Mouse (Mus musculus) cerebellum, adult 9-10 months (tissue): ENCODE data around the gene Zdhhc9.

Source experiments
- DNase-seq: peaks from one replicate; pipeline ENCODE4 v3.0.0; 2022

Zdhhc9 gene

DNA sequence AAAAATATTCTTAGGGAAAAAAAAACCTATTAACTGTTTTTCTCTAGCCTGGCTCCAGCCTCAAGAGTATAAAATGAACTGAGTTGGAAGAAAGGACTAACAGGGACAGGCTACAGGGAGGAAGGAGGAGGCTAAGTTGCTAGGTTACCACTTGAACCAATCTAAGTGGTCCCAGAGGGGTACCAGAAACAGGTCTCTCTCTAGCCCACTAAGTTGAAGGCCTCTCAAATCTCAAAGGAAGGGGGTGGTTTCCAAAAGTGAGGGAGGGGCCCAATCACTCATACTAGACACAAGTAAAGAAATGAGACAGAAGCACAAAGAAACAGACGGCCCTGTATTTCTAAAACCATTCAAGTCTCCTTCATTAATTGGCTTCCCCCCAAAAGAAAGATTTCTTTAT is 38.8 kb downstream of the Zdhhc9 start:
- DNase-seq: no peak

- no peak for DNase-seq
Measured at GRCm38 (mm10) chrX:48158229-48158919, 50.3 kb downstream of the Zdhhc9 start.

GRCm38 (mm10) chrX:48157396-48157795 is 51.3 kb downstream of the Zdhhc9 start:
- no peak for DNase-seq

DNA sequence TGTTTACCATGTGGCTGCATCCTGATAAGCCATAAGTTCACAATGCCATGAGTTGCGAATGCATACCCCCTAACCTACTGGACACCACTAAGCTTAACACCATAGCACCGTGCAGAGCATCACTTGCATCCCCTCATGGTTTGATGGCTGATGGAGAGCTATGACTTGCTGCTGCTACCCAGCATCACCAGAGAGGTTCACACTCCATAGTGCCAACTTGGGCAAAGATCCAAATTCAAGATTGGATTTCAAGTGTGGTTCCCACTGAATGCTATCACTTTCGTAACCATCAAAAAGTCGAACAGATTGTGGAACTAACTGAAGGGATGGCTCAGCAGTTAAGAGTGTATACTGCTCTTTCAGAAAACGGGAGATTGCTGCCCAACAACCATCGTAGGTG is 53.2 kb downstream of the Zdhhc9 start:
- DNase-seq: no peak

DNA sequence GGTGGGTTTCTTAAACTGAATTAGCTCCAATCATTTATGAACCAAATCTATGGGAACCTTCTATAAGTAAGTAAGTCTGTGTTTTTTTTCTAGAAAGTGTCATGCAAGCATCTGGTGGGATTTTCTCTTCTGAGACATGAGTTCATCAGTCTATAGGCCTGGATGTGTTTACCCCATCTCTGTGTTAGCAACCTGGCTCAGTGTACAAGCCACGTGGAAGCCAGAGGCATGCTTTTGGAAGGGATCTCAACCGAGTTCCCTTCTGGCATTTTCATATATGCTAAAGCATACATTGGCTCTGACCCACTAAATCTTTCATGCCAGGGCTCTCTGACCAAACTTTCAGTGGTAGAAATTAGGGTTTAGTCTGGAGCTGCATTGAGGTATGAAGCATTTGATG is 54.7 kb downstream of the Zdhhc9 start:
- no peak for DNase-seq

DNA sequence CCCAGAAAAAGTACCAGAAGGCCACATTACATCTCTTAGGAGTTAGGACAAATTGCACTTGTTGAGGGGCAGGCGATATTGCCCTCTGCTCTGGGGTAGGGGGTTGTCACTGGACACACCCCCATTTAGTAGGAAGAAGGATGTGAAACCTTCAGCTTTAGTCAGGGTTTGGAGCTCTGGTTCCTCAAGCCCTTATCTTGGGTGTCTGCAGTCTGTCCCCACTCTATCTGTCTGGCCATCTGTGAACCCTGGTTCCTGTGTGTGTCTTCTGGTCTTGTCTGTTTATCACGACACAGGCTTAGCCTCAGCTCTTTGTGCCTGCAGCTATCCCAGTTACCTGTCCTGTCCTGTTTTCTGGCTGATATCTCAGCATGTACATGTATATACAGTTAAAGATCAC is 55.3 kb downstream of the Zdhhc9 start:
- no peak for DNase-seq

DNA sequence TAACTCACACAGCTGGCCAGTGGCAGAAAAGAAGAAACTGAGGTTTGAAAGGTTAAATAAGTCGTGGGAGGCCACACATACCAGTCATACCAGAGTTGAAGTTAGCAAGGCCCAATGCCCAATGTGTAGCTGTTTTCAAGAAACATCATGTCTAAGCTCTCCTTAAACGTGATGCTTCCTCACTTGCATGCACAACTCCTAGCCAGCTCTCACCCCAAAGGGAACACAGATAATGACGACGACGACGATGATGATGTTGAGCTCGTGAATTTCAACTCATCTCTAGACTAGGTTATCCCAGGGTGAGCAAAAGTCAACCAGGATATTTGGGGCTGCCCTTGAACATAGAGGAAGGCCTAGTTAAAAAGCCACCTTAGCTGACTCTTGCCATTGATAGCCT is 56.6 kb downstream of the Zdhhc9 start:
- DNase-seq: no peak

GRCm38 (mm10) chrX:48147741-48148186 is 60.9 kb downstream of the Zdhhc9 start:
- DNase-seq: no peak

- no peak for DNase-seq
Measured at GRCm38 (mm10) chrX:48147226-48147625, 61.5 kb downstream of the Zdhhc9 start.

DNA sequence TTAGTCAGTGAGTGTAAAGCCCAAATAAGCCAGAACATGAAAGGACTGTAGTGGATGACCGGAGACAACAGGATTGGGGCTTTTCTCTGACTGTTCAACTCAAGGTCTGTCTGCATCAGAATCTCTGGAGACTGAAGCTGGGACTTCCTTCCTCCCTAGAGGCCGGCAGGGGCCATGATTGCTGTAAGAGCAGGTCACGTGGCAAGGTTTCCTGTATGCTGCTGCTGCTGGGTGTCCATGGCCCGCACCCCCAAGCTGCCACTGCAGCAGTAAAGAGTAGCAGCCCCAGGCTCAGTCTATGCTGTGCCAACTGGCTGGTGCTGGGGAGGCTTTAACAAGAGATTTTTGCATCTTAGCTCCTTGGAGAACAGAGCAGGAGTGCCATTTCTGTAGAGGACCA is 62.4 kb downstream of the Zdhhc9 start, which contains the start of gene Sash3:
TSS of gene Sash3 (plus strand) at position 175 of the 400 bp plus-strand sequence.
- DNase-seq: no peak

- DNase-seq: no peak
Measured at GRCm38 (mm10) chrX:48143415-48144335, 65.0 kb downstream of the Zdhhc9 start.

DNA sequence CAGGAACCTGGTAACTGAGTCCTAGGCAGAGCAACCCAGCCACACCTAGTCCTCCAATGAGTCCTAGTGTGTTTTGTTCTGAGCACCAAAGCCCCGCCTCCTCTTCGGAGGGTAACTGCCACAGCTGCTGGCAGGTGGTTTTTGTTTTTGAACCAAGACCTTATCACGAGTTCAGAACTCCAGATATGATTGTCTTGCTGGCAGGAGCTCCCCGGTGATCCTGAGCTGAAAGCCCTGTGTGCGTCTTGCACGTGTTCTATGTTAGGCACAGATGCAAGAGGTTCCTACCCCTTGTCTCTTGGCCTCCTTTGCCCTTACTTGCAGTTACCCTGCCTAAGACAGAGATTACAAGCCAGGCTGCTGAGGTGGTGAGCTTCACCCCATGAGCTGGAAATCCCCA is 67.2 kb downstream of the Zdhhc9 start:
- no peak for DNase-seq

DNA sequence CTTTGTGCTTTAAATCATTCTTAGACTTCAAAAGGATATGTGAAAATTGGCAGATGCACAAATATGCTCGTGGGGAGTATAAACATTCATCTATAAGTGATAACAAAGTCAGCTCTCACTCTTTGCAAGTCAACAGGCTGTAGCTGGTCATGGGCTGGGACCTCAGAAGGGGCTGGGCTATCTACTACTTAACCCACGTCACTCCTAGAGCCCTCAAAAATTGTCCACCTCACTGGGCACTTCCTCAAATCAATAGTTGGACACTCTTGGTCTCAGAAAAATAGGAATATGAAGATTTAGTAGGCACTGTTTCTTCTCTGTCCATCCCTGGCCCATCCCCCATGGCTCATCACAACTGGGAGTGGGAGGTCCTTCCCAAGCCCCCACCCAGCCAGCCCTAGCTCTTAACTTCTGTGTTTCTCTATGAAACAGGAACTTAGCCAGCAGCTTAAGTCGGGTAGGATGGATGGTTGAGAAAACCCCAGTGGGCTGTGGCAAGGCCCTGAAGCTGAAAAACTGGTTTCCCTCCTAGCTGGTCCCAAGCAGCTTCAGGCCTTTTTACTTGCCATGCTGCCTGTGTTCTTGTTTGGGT is 68.3 kb downstream of the Zdhhc9 start:
- DNase-seq: no peak

DNA sequence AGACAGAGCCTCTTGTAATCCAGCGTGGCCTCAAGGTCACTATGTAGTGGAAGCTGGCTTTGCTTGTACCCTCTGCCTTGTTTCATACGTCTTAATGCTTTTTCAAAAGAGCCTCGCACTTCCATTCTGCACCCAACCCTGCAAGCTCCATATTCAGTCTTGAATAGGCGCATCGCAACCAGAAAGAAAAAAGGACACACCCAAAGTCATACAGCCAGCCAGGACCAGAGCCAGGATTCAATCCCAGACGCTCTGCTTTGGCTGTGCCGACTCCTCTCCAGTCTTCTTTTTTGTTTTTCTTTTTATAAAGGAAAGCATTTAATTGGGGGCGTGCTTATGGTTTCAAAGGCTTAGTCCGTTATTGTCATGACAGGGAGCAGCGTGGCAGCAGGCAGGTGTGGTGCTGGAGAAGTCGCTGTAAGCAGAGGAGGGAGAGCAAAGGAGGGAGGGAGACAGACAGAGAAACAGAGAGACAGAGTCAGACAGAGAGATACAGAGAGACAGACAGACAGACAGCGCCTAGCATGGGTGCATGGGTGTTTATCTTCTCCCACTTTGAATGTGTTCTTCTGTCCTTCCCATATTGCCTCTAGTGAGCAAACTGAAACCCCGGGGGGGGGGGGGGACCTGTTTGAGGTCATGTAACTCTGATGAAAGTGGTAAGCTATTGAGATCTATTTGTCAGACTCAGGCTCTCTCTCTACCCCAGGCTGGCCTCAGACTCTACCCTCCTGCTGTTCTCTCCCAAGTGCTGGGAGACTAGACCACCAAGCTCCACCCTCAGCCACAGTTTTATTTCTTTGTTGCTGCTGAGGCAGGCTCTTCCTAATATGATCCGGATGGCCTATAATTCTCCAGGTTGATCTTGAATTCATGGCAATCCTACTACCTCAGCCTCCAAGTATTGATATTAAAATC is 69.1 kb downstream of the Zdhhc9 start:
- DNase-seq: no peak

DNA sequence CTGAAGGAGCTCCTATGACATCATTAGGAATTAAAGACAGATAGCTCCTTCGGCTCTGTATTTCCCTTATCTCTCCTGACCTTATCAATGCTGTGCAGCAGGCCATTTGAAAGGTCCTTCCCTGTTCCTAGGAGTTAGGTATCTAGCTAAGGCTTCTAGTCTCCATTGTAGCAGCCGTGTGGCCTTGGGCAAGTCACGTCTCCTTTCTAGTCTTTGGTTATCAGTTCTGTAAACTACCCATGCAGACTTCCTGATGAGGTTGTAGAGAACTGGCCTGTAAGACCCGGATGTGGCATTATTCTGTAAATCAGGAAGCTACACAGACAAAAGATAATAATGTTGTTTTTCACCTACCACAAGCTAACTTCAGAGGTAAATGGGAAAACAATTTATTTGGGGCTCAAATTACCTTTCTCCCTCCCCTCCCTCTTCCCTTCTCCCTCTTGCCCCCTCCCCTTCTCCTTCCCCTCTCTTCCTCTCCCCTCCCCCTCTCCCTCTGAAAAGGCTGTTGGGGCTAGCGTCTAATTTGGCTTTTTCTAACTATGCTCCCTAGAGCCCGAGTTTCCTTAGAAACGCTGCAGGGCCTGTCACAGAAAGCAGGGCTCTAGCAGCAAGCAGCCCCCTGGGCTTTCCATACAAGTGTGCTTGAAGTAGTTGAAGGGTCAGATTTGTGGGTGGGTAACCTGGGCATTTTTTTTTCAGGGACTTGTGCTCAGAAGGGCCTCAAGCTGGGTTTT is 70.0 kb downstream of the Zdhhc9 start:
- no peak for DNase-seq

- DNase-seq: no peak
Measured at GRCm38 (mm10) chrX:48138011-48138410, 70.7 kb downstream of the Zdhhc9 start.

- DNase-seq: no peak
Measured at GRCm38 (mm10) chrX:48136935-48137334, 71.7 kb downstream of the Zdhhc9 start.

- no peak for DNase-seq
Measured at GRCm38 (mm10) chrX:48129167-48129566, 79.5 kb downstream of the Zdhhc9 start.

- no peak for DNase-seq
Measured at GRCm38 (mm10) chrX:48127502-48128218, 81.0 kb downstream of the Zdhhc9 start.

GRCm38 (mm10) chrX:48126903-48127476 is 81.7 kb downstream of the Zdhhc9 start:
- DNase-seq: no peak
